Mouse (Mus musculus) liver, embryonic 13.5 days (tissue): ENCODE measurements around the gene Rab44. TPM values are rescaled to one million over a fixed set of nuclear protein-coding genes. Genes with fewer than 3 reads are reported as not detected.

Experiments
- ATAC-seq: fragments of 200-750 bp; cut with Nextera tagmentation; 2 replicates; pipeline ENCODE4 v1.8.0; 2017; ENCODE audit warnings: low read depth, mild to moderate bottlenecking, moderate number of reproducible peaks, moderate library complexity
- DNase-seq: peaks from one replicate; pipeline ENCODE4 v3.0.0; 2022
- H3K27ac ChIP-seq: fragments of 300-500 bp; sonication (generic); 2 replicates; pipeline ENCODE4 v1.5.1; 2015; ENCODE audit warnings: moderate library complexity, mild to moderate bottlenecking, inconsistent platforms
- H3K27me3 ChIP-seq: fragments of 300-500 bp; sonication (generic); 2 replicates; pipeline ENCODE4 v1.6.1; 2015; ENCODE audit warnings: mild to moderate bottlenecking, inconsistent platforms
- H3K36me3 ChIP-seq: fragments of 300-500 bp; sonication (generic); 2 replicates; pipeline ENCODE4 v1.6.1; 2015; ENCODE audit warnings: mild to moderate bottlenecking, inconsistent platforms
- H3K4me1 ChIP-seq: fragments of 300-500 bp; sonication (generic); replicated peaks from 2 replicates; pipeline ENCODE4 v1.6.1; 2015; ENCODE audit warnings: inconsistent platforms
- H3K4me2 ChIP-seq: fragments of 300-500 bp; sonication (generic); 2 replicates; pipeline ENCODE4 v1.6.1; 2015; ENCODE audit warnings: inconsistent platforms, mild to moderate bottlenecking, moderate library complexity
- H3K4me3 ChIP-seq: fragments of 300-500 bp; sonication (generic); replicated peaks from 2 replicates; pipeline ENCODE4 v1.5.1; 2015; ENCODE audit warnings: mild to moderate bottlenecking, inconsistent platforms
- H3K9ac ChIP-seq: fragments of 300-500 bp; sonication (generic); 2 replicates; pipeline ENCODE4 v1.6.1; 2015; ENCODE audit warnings: mild to moderate bottlenecking, inconsistent platforms
- H3K9me3 ChIP-seq: fragments of 300-500 bp; sonication (generic); replicated peaks from 2 replicates; pipeline ENCODE4 v1.6.1; 2016; ENCODE audit warnings: inconsistent platforms
- WGBS: fragments of 180-500 bp; shearing (Covaris S2); methylation state at CpG from one replicate; pipeline ENCODE4 v1.1.7; 2015; ENCODE audit not compliant: insufficient replicate concordance; 5-methylcytosine and 5-hydroxymethylcytosine counted together
- polyA plus RNA-seq: library from polyadenylated mRNA; unstranded; fragments of >200 nt; fragmentation: Nextera tagmentation; extraction: Ambion mirVana; gene quantifications from 2 replicates; pipeline ENCODE4 v1.2.1, GENCODE M21; 2015

The Rab44 gene
- polyA plus RNA-seq, 1 experiment from 2014 or later = 5.3 TPM

GRCm38 (mm10) chr17:29137906-29138305, 24.0 kb downstream of the Rab44 start:
- Histone ChIP-seq H3K4me1 (peaks cover 6% of the 10 kb centered on the region; the same call in 1 of the 2 replicates), H3K36me3 (no peaks in the 10 kb centered on the region), H3K27ac (no peak overlapping the region), H3K27me3 (no peaks in the 10 kb centered on the region), H3K9me3 (no peaks in the 10 kb centered on the region), H3K4me3 (no peak overlapping the region), H3K4me2 (no peak overlapping the region), H3K9ac (no peak overlapping the region)
- ATAC-seq (no peak), DNase-seq (no peak)
- 78% methylated on average over 7 of the region's 7 CpGs for WGBS

- H3K9ac ChIP-seq = no peak overlapping the region
- no peaks in the 10 kb centered on the region for H3K9me3 ChIP-seq
- no peaks in the 10 kb centered on the region for H3K4me1 ChIP-seq
- no peaks in the 10 kb centered on the region for H3K27me3 ChIP-seq
- ATAC-seq (no peak), DNase-seq (no peak)
- H3K4me2 ChIP-seq = no peak overlapping the region
- H3K4me3 ChIP-seq = no peak overlapping the region
- no peaks in the 10 kb centered on the region for H3K36me3 ChIP-seq
- H3K27ac ChIP-seq = no peak overlapping the region
- 65% methylated on average over 3 of the region's 3 CpGs for WGBS
Measured at GRCm38 (mm10) chr17:29141577-29141976, 27.6 kb downstream of the Rab44 start.

GRCm38 (mm10) chr17:29143266-29143665, 29.3 kb downstream of the Rab44 start:
- H3K9me3 ChIP-seq = no peaks in the 10 kb centered on the region
- no peak for ATAC-seq
- no peak overlapping the region for H3K27ac ChIP-seq
- H3K4me2 ChIP-seq = no peak overlapping the region
- no peaks in the 10 kb centered on the region for H3K27me3 ChIP-seq
- no peak overlapping the region for H3K4me3 ChIP-seq
- no peak overlapping the region for H3K9ac ChIP-seq
- 0 out of 2 replicates have a peak, but pooled peaks cover 4% of the 10 kb centered on the region for H3K4me1 ChIP-seq
- DNase-seq = no peak
- H3K36me3 ChIP-seq = no peaks in the 10 kb centered on the region
- WGBS = 75% methylated on average over 8 of the region's 8 CpGs

GRCm38 (mm10) chr17:29145101-29145500, 31.2 kb downstream of the Rab44 start:
- Histone ChIP-seq H3K9ac (no peak overlapping the region), H3K27me3 (no peaks in the 10 kb centered on the region), H3K27ac (no peak overlapping the region), H3K36me3 (no peaks in the 10 kb centered on the region), H3K4me2 (no peak overlapping the region), H3K4me3 (no peak overlapping the region), H3K4me1 (0 out of 2 replicates have a peak, but pooled peaks cover 4% of the 10 kb centered on the region), H3K9me3 (no peaks in the 10 kb centered on the region)
- DNase-seq = no peak
- WGBS = 80% methylated on average over 12 of the region's 12 CpGs
- no peak for ATAC-seq

GRCm38 (mm10) chr17:29147273-29147672, 33.3 kb downstream of the Rab44 start:
- no peaks in the 10 kb centered on the region for H3K36me3 ChIP-seq
- ATAC-seq (no peak), DNase-seq (no peak)
- no peak overlapping the region for H3K9ac ChIP-seq
- H3K4me2 ChIP-seq = no peak overlapping the region
- H3K4me1 ChIP-seq = 0 out of 2 replicates have a peak, but pooled peaks cover 4% of the 10 kb centered on the region
- H3K27me3 ChIP-seq = no peaks in the 10 kb centered on the region
- H3K4me3 ChIP-seq = no peak overlapping the region
- H3K27ac ChIP-seq = no peak overlapping the region
- WGBS = 60% methylated on average over 14 of the region's 14 CpGs
- no peaks in the 10 kb centered on the region for H3K9me3 ChIP-seq

GRCm38 (mm10) chr17:29147773-29148172, 33.8 kb downstream of the Rab44 start:
- no peak for ATAC-seq

GRCm38 (mm10) chr17:29149766-29150165, 35.8 kb downstream of the Rab44 start:
- H3K27me3 ChIP-seq = no peaks in the 10 kb centered on the region
- no peak overlapping the region for H3K4me2 ChIP-seq
- WGBS = 69% methylated on average over 7 of the region's 7 CpGs
- H3K27ac ChIP-seq = no peak overlapping the region
- H3K9ac ChIP-seq = no peak overlapping the region
- H3K4me1 ChIP-seq = 0 out of 2 replicates have a peak, but pooled peaks cover 4% of the 10 kb centered on the region
- DNase-seq (no peak), ATAC-seq (no peak)
- no peaks in the 10 kb centered on the region for H3K9me3 ChIP-seq
- no peaks in the 10 kb centered on the region for H3K36me3 ChIP-seq
- H3K4me3 ChIP-seq = no peak overlapping the region

More at GRCm38 (mm10) chr17:29147773-29148172, 33.8 kb downstream of the Rab44 start:
- H3K4me1 ChIP-seq = 0 out of 2 replicates have a peak, but pooled peaks cover 4% of the 10 kb centered on the region
- no peaks in the 10 kb centered on the region for H3K9me3 ChIP-seq
- no peak overlapping the region for H3K27ac ChIP-seq
- H3K27me3 ChIP-seq = no peaks in the 10 kb centered on the region
- H3K9ac ChIP-seq = no peak overlapping the region
- no peak for DNase-seq
- H3K36me3 ChIP-seq = no peaks in the 10 kb centered on the region
- 73% methylated on average over 6 of the region's 6 CpGs for WGBS
- H3K4me2 ChIP-seq = no peak overlapping the region
- H3K4me3 ChIP-seq = no peak overlapping the region

- H3K9me3 ChIP-seq = no peaks in the 10 kb centered on the region
- H3K27me3 ChIP-seq = no peaks in the 10 kb centered on the region
- H3K36me3 ChIP-seq = no peaks in the 10 kb centered on the region
- H3K4me1 ChIP-seq = 0 out of 2 replicates have a peak, but pooled peaks cover 4% of the 10 kb centered on the region
- ATAC-seq (no peak), DNase-seq (no peak)
- no peak overlapping the region for H3K4me2 ChIP-seq
- H3K9ac ChIP-seq = no peak overlapping the region
- no peak overlapping the region for H3K4me3 ChIP-seq
- no peak overlapping the region for H3K27ac ChIP-seq
- 48% methylated on average over 5 of the region's 5 CpGs for WGBS
Measured at GRCm38 (mm10) chr17:29152547-29152946, 38.6 kb downstream of the Rab44 start.

- no peak for DNase-seq
- H3K9me3 ChIP-seq = no peaks in the 10 kb centered on the region
- H3K27ac ChIP-seq = no peak overlapping the region
- H3K27me3 ChIP-seq = no peaks in the 10 kb centered on the region
- no peak overlapping the region for H3K4me3 ChIP-seq
- no peak for ATAC-seq
- H3K36me3 ChIP-seq = no peaks in the 10 kb centered on the region
- H3K4me1 ChIP-seq = no peaks in the 10 kb centered on the region
- 44% methylated on average over 13 of the region's 13 CpGs for WGBS
- H3K9ac ChIP-seq = no peak overlapping the region
- H3K4me2 ChIP-seq = no peak overlapping the region
Measured at GRCm38 (mm10) chr17:29154247-29154646, 40.3 kb downstream of the Rab44 start.

GRCm38 (mm10) chr17:29155355-29156135, 41.6 kb downstream of the Rab44 start:
- H3K9me3 ChIP-seq = no peaks in the 10 kb centered on the region
- ATAC-seq = no peak
- H3K36me3 ChIP-seq = no peaks in the 10 kb centered on the region
- H3K4me3 ChIP-seq = no peak overlapping the region
- 71% methylated on average over 12 of the region's 12 CpGs for WGBS
- no peak overlapping the region for H3K4me2 ChIP-seq
- DNase-seq = no peak
- no peak overlapping the region for H3K9ac ChIP-seq
- no peaks in the 10 kb centered on the region for H3K4me1 ChIP-seq
- H3K27ac ChIP-seq = no peak overlapping the region
- H3K27me3 ChIP-seq = no peaks in the 10 kb centered on the region

- H3K4me2 ChIP-seq = no peak overlapping the region
- H3K4me1 ChIP-seq = no peaks in the 10 kb centered on the region
- 61% methylated on average over 16 of the region's 16 CpGs for WGBS
- ATAC-seq = no peak
- no peaks in the 10 kb centered on the region for H3K9me3 ChIP-seq
- H3K9ac ChIP-seq = no peak overlapping the region
- H3K36me3 ChIP-seq = no peaks in the 10 kb centered on the region
- no peak overlapping the region for H3K4me3 ChIP-seq
- no peaks in the 10 kb centered on the region for H3K27me3 ChIP-seq
- H3K27ac ChIP-seq = no peak overlapping the region
- no peak for DNase-seq
Measured at GRCm38 (mm10) chr17:29156396-29156795, 42.5 kb downstream of the Rab44 start.

- no peaks in the 10 kb centered on the region for H3K27me3 ChIP-seq
- no peak overlapping the region for H3K4me2 ChIP-seq
- no peak for DNase-seq
- no peak overlapping the region for H3K4me3 ChIP-seq
- H3K9ac ChIP-seq = no peak overlapping the region
- ATAC-seq = no peak
- no peak overlapping the region for H3K27ac ChIP-seq
- H3K9me3 ChIP-seq = no peaks in the 10 kb centered on the region
- no peaks in the 10 kb centered on the region for H3K4me1 ChIP-seq
- H3K36me3 ChIP-seq = no peaks in the 10 kb centered on the region
- 59% methylated on average over 8 of the region's 8 CpGs for WGBS
Measured at GRCm38 (mm10) chr17:29156866-29157265, 42.9 kb downstream of the Rab44 start.
